Mouse (Mus musculus) heart, adult 2 months (tissue): Measurements from ENCODE around the gene Dlg4.

Source experiments
- CTCF ChIP-seq: fragments of 200-600 bp; IDR thresholded peaks from 2 replicates; pipeline ENCODE4 v1.8.1; 2022; ENCODE audit warnings: antibody characterized with exemption, mild to moderate bottlenecking, moderate library complexity
- POLR2A ChIP-seq: fragments of 200-500 bp; IDR thresholded peaks from 2 replicates; pipeline ENCODE4 v1.6.1; 2011; ENCODE audit warnings: mild to moderate bottlenecking, low read depth, low read length, control low read depth; ENCODE audit not compliant: insufficient read depth

GRCm38 (mm10) chr11:69974907-69975306, 41.8 kb upstream of the Dlg4 start:
- TF ChIP-seq POLR2A (no peak), CTCF (no peak)
